Mouse (Mus musculus) myocyte (in vitro differentiated cells): ENCODE measurements at regions not wholly inside any gene's neighbourhood (a gene's known extent, or its start where the extent isn't known, plus 50 kb on each side); places are given as distances from the start of the nearest gene placed in this dataset.

Experiments used
- H3K27me3 ChIP-seq: one replicate; pipeline ENCODE4 v1.6.1; 2011; ENCODE audit not compliant: control insufficient read depth, insufficient read depth, insufficient read length
- H3K36me3 ChIP-seq: one replicate; pipeline ENCODE4 v1.6.1; 2011; ENCODE audit not compliant: control insufficient read depth, insufficient read depth
- H3K4me2 ChIP-seq: one replicate; pipeline ENCODE4 v1.6.1; 2011; ENCODE audit warnings: low read depth, control low read depth
- H3K4me3 ChIP-seq: one replicate; pipeline ENCODE4 v1.5.1; 2011; ENCODE audit warnings: mild to moderate bottlenecking, control low read depth, moderate library complexity
- H3K79me2 ChIP-seq: one replicate; pipeline ENCODE4 v1.6.1; 2011; ENCODE audit not compliant: control insufficient read depth, insufficient read depth
- H3ac ChIP-seq: one replicate; pipeline ENCODE4 v1.6.1; 2011; ENCODE audit not compliant: control insufficient read depth, insufficient read length
- CEBPB ChIP-seq: IDR thresholded peaks from 2 replicates; pipeline ENCODE4 v1.6.1; 2011; ENCODE audit warnings: mild to moderate bottlenecking, moderate library complexity; ENCODE audit not compliant: poor library complexity, insufficient read depth, severe bottlenecking
- E2F4 ChIP-seq: IDR thresholded peaks from one replicate; pipeline ENCODE4 v1.6.1; 2011; ENCODE audit warnings: mild to moderate bottlenecking, control low read depth, moderate library complexity; ENCODE audit not compliant: insufficient read depth
- MAX ChIP-seq: IDR thresholded peaks from one replicate; pipeline ENCODE4 v1.6.1; 2011; ENCODE audit warnings: low read depth, mild to moderate bottlenecking, control low read depth
- MYOD1 ChIP-seq, 3 experiments: IDR thresholded peaks; one replicate each; pipeline ENCODE4 v1.6.1; 2011; ENCODE audit warnings: control low read depth in 2 of 3, low read depth in 2 of 3, mild to moderate bottlenecking in 2 of 3, moderate library complexity in 1 of 3; ENCODE audit not compliant: insufficient read length in 2 of 3, control insufficient read depth in 1 of 3
- MYOG ChIP-seq, 3 experiments: IDR thresholded peaks; one replicate each; pipeline ENCODE4 v1.6.1; 2011; ENCODE audit warnings: control low read depth in 2 of 3, low read depth in 2 of 3, mild to moderate bottlenecking in 2 of 3; ENCODE audit not compliant: insufficient read length in 2 of 3, control insufficient read depth in 1 of 3, insufficient read depth in 1 of 3
- POLR2A ChIP-seq: IDR thresholded peaks from one replicate; pipeline ENCODE4 v1.6.1; 2011; ENCODE audit warnings: low read depth, mild to moderate bottlenecking, control low read depth, moderate library complexity; ENCODE audit not compliant: insufficient read length
- POLR2AphosphoS2 ChIP-seq: IDR thresholded peaks from one replicate; pipeline ENCODE4 v1.6.1; 2011; ENCODE audit warnings: low read depth, control low read depth; ENCODE audit not compliant: insufficient read length
- REST ChIP-seq: IDR thresholded peaks from one replicate; pipeline ENCODE4 v1.6.1; 2011; ENCODE audit warnings: mild to moderate bottlenecking, control low read depth, moderate library complexity; ENCODE audit not compliant: insufficient read depth, insufficient read length
- SRF ChIP-seq: IDR thresholded peaks from one replicate; pipeline ENCODE4 v1.6.1; 2011; ENCODE audit warnings: low read depth; ENCODE audit not compliant: control insufficient read depth, insufficient read length
- TCF12 ChIP-seq: IDR thresholded peaks from one replicate; pipeline ENCODE4 v1.6.1; 2011; ENCODE audit warnings: mild to moderate bottlenecking, control low read depth; ENCODE audit not compliant: poor library complexity, insufficient read depth, severe bottlenecking
- TCF3 ChIP-seq: IDR thresholded peaks from one replicate; pipeline ENCODE4 v1.6.1; 2011; ENCODE audit warnings: low read depth, control low read depth; ENCODE audit not compliant: insufficient read length
- USF1 ChIP-seq: IDR thresholded peaks from one replicate; pipeline ENCODE4 v1.6.1; 2011; ENCODE audit warnings: low read depth, mild to moderate bottlenecking, control low read depth, moderate library complexity

DNA sequence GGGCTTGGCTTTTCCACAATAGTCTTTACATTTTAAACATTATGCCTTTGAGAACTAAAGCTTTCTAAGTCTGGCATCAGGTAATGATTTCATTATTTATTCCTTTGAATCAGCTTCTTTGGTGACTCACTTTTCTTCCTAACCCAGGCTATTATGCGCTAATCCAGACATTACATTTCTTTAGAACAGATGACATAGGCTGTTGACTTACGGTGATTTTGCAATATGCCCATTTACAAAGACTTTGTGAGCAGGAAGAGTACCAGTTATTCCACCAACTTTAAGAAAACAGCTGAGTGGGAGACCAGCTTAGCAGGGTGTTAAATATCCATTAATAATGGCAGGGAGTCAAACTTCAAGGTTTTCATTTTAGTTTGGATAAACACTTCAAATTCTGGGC, 459.6 kb downstream of the Gm10295 start:
- Histone ChIP-seq H3K4me3 (no peak overlapping the region), H3K4me2 (no peak overlapping the region), H3K27me3 (no peaks in the 10 kb centered on the region), H3K79me2 (no peaks in the 10 kb centered on the region), H3ac (no peak overlapping the region), H3K36me3 (no peaks in the 10 kb centered on the region)
- TF ChIP-seq SRF = no peak
- no peak for TF ChIP-seq CEBPB
- no peak for TF ChIP-seq MYOD1 (IDR thresholded peaks at IDR 0.05; ENCODE audit: control insufficient read depth in 1 of 3, insufficient read length in 2 of 3, low read depth in 2 of 3)
- no peak for TF ChIP-seq MYOG (IDR thresholded peaks at IDR 0.05; ENCODE audit: control insufficient read depth in 1 of 3, insufficient read depth in 1 of 3, insufficient read length in 2 of 3, low read depth in 2 of 3)
- TF ChIP-seq MAX = no peak
- TF ChIP-seq E2F4 = no peak
- TF ChIP-seq POLR2A = no peak
- no peak for TF ChIP-seq USF1
- no peak for TF ChIP-seq TCF12
- TF ChIP-seq REST = no peak
- no peak for TF ChIP-seq POLR2AphosphoS2
- TF ChIP-seq TCF3 = no peak

- Histone ChIP-seq H3ac (no peak overlapping the region), H3K4me2 (no peak overlapping the region), H3K79me2 (no peaks in the 10 kb centered on the region), H3K36me3 (no peaks in the 10 kb centered on the region), H3K27me3 (no peaks in the 10 kb centered on the region), H3K4me3 (no peak overlapping the region)
- TF ChIP-seq MYOG (IDR thresholded peaks at IDR 0.05; ENCODE audit: control insufficient read depth in 1 of 3, insufficient read depth in 1 of 3, insufficient read length in 2 of 3, low read depth in 2 of 3) = no peak
- TF ChIP-seq E2F4 = no peak
Observed at GRCm38 (mm10) chr7:70880496-70880895, 470.8 kb downstream of the Gm10295 start.

GRCm38 (mm10) chr7:70874393-70874792, 476.9 kb downstream of the Gm10295 start:
- H3K36me3 ChIP-seq = no peaks in the 10 kb centered on the region
- no peak overlapping the region for H3K4me2 ChIP-seq
- no peaks in the 10 kb centered on the region for H3K79me2 ChIP-seq
- H3K27me3 ChIP-seq = no peaks in the 10 kb centered on the region
- no peak overlapping the region for H3ac ChIP-seq
- TF ChIP-seq POLR2A (no peak), TCF3 (no peak), USF1 (no peak), CEBPB (no peak), SRF (no peak), TCF12 (no peak), POLR2AphosphoS2 (no peak), REST (no peak), MYOD1 (IDR thresholded peaks at IDR 0.05; ENCODE audit: control insufficient read depth in 1 of 3, insufficient read length in 2 of 3, low read depth in 2 of 3) (no peak), E2F4 (no peak), MYOG (IDR thresholded peaks at IDR 0.05; ENCODE audit: control insufficient read depth in 1 of 3, insufficient read depth in 1 of 3, insufficient read length in 2 of 3, low read depth in 2 of 3) (no peak), MAX (no peak)
- H3K4me3 ChIP-seq = no peak overlapping the region

DNA sequence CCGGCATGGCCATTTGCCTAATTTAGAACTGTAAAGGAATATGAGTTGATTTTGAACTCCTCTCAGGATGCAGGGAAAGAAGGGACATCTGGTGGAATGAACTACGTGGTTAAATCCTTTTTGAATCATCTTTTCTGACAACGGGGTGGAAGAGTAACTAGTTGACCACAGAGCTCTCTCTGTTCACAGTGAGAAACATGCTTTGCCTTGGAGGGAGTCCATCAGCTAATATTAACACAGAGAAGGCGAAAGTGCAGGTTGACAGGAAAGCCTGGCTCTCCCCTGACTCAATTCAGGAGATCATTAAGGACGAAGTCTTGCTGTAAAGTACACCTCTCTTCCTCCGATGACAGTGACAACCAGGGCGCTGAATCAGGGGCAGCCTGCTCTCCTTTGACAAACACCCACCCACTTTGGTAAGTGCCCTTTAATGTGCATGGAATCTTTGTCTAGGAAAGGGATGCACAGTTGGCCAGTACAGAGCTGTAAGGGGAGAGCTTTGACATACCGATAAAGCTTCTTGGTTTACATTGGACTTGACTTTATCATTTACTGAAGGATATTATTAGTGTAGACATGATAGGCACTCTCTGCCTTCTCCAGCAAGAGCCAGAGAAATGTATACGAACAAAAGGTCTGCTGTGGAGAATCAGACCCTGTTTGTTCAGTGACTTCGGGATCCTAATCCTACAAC, 480.3 kb downstream of the Gm10295 start:
- Histone ChIP-seq H3K4me3 (no peak overlapping the region), H3K36me3 (no peaks in the 10 kb centered on the region), H3ac (no peak overlapping the region), H3K79me2 (no peaks in the 10 kb centered on the region), H3K27me3 (no peaks in the 10 kb centered on the region), H3K4me2 (no peak overlapping the region)
- TF ChIP-seq POLR2A = no peak
- no peak for TF ChIP-seq E2F4
- TF ChIP-seq TCF3 = no peak

DNA sequence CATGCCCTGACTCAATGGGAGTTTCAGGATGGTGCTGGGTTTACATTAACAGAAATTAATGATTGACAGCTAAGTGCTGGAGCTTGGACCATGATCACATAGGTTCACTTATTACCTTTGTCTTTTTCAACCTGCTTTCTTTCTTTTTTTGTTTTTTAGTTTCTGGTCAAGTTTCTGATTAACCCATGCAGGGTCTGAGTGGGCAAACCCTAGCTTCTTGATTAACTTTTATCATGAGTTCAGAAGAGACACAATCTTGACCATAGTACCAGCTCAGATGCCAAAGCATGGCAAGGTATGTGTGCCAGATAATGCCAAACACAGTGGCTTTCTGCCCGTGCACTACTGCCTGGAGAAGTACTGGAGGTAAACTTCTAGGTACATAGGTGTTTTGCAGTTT, 482.2 kb downstream of the Gm10295 start:
- Histone ChIP-seq H3K36me3 (no peaks in the 10 kb centered on the region), H3K4me3 (no peak overlapping the region), H3ac (no peak overlapping the region), H3K27me3 (no peaks in the 10 kb centered on the region), H3K4me2 (no peak overlapping the region), H3K79me2 (no peaks in the 10 kb centered on the region)
- no peak for TF ChIP-seq REST
- no peak for TF ChIP-seq MYOD1 (IDR thresholded peaks at IDR 0.05; ENCODE audit: control insufficient read depth in 1 of 3, insufficient read length in 2 of 3, low read depth in 2 of 3)
- no peak for TF ChIP-seq TCF3
- no peak for TF ChIP-seq MYOG (IDR thresholded peaks at IDR 0.05; ENCODE audit: control insufficient read depth in 1 of 3, insufficient read depth in 1 of 3, insufficient read length in 2 of 3, low read depth in 2 of 3)
- no peak for TF ChIP-seq SRF
- TF ChIP-seq E2F4 = no peak
- TF ChIP-seq POLR2A = no peak
- no peak for TF ChIP-seq USF1
- no peak for TF ChIP-seq CEBPB
- TF ChIP-seq MAX = no peak
- TF ChIP-seq POLR2AphosphoS2 = no peak
